Mouse (Mus musculus) liver, adult (tissue): ENCODE results near the gene Fto.

Source experiments
- GATA4 ChIP-seq: IDR thresholded peaks from 2 replicates; pipeline ENCODE4 v1.6.1; 2014; ENCODE audit warnings: mild to moderate bottlenecking, low read length; ENCODE audit not compliant: insufficient replicate concordance

The Fto gene

GRCm38 (mm10) chr8:91304481-91305386 is 8.6 kb upstream of the Fto start:
- no peak for TF ChIP-seq GATA4

GRCm38 (mm10) chr8:91312342-91312741 is 983 bp upstream of the Fto start:
- TF ChIP-seq GATA4 = no peak

- no peak for TF ChIP-seq GATA4
These were observed 4.4 kb downstream of the Fto start for GRCm38 (mm10) chr8:91317567-91318227.

GRCm38 (mm10) chr8:91318938-91319729 is 5.8 kb downstream of the Fto start:
- TF ChIP-seq GATA4 = no peak

- TF ChIP-seq GATA4 = no peak
These were observed 10.2 kb downstream of the Fto start for GRCm38 (mm10) chr8:91323511-91323910.

GRCm38 (mm10) chr8:91324271-91324670 is 10.9 kb downstream of the Fto start:
- TF ChIP-seq GATA4 = no peak

GRCm38 (mm10) chr8:91324916-91325315 is 11.6 kb downstream of the Fto start:
- TF ChIP-seq GATA4 = no peak

- no peak for TF ChIP-seq GATA4
These were observed 12.7 kb downstream of the Fto start for GRCm38 (mm10) chr8:91326018-91326417.

GRCm38 (mm10) chr8:91326946-91327345 is 13.6 kb downstream of the Fto start:
- no peak for TF ChIP-seq GATA4

GRCm38 (mm10) chr8:91327471-91328205 is 14.3 kb downstream of the Fto start:
- no peak for TF ChIP-seq GATA4

- TF ChIP-seq GATA4 = no peak
These were observed 15.7 kb downstream of the Fto start for GRCm38 (mm10) chr8:91329056-91329455.

GRCm38 (mm10) chr8:91329461-91329850 is 16.1 kb downstream of the Fto start:
- TF ChIP-seq GATA4 = no peak

- no peak for TF ChIP-seq GATA4
These were observed 25.2 kb downstream of the Fto start for GRCm38 (mm10) chr8:91338389-91339154.

GRCm38 (mm10) chr8:91339651-91340050 is 26.3 kb downstream of the Fto start:
- no peak for TF ChIP-seq GATA4
